ENCODE assay signal across 8 mouse cellular contexts in genomic region chr11:118248150-118249011, GRCm38 (mm10). TPM values are rescaled to one million over a fixed set of nuclear protein-coding genes. Genes with fewer than 3 reads are reported as not detected.
DNase-seq lines count a peak whose midpoint lies in the region; ATAC-seq and TF ChIP-seq lines count a peak whose summit lies in the region.

Cyth1 (minus strand) TSS chr11:118248592.

- peak; percentile 100 for DNase-seq in gastrocnemius, adult 8-10 months (ENCODE audit: low spot score in 2 of 2)
- DNase-seq in hindlimb bud, embryonic 11.5 days (ENCODE audit: extremely low spot score, low read depth, low spot score), result peak; percentile 96
- peak; percentile 96 to 98 for DNase-seq in left cerebral cortex, adult 8-10 months (ENCODE audit: low spot score in 2 of 2)
- DNase-seq in right cerebral cortex, postnatal 10 days (ENCODE audit: low spot score in 2 of 2), result peak; percentile 98 to 99
- DNase-seq in urinary bladder, postnatal 25 days (ENCODE audit: low spot score), result peak; percentile 100

- no peaks in the 10 kb centered on the region for H3K27me3 ChIP-seq in megakaryocyte, embryonic 14.5 days (replicated peaks)

- peak within 1 kb of the TSS; percentile 80 for H3K4me3 ChIP-seq in cortical plate, adult 2 months (ENCODE audit: insufficient read depth, low read length)
- H3K4me3 ChIP-seq in megakaryocyte, embryonic 14.5 days (replicated peaks), result peak within 1 kb of the TSS; percentile 98

- TF ChIP-seq CTCF in cortical plate, adult 2 months (IDR thresholded peaks at IDR 0.05; ENCODE audit: extremely low read depth, insufficient read depth, low read length), result no peak

- H3K4me1 ChIP-seq in cortical plate, adult 2 months (ENCODE audit: control insufficient read depth, insufficient read depth, low read length), result no peaks in the 10 kb centered on the region; the same call in 1 of the 2 replicates
- peaks cover 38% of the 10 kb centered on the region for H3K4me1 ChIP-seq in megakaryocyte, embryonic 14.5 days

- peak within 1 kb of the TSS; percentile 86 for H3K27ac ChIP-seq in cortical plate, adult 2 months (ENCODE audit: insufficient read depth, low read length)

- ATAC-seq in activated CD4-positive, CD25-positive, alpha-beta regulatory T cell, adult 4 months, result peak; percentile 79

- H3K9me3 ChIP-seq in megakaryocyte, embryonic 14.5 days, result no peaks in the 10 kb centered on the region

- no peaks in the 10 kb centered on the region for H3K36me3 ChIP-seq in megakaryocyte, embryonic 14.5 days (replicated peaks; ENCODE audit: low read length)

- TF ChIP-seq POLR2A in cortical plate, adult 2 months (IDR thresholded peaks at IDR 0.05; ENCODE audit: extremely low read depth, insufficient read depth, low read length), result peak; percentile 45

RNA-seq across cellular contexts. Expression of gene Cyth1, which starts in this region (rescaled TPM):
- polyA plus RNA-seq in activated CD4-positive, CD25-positive, alpha-beta regulatory T cell, adult 4 months (2017; shearing (Covaris generic)), result 10 to 100 TPM; 50.1 to 73.2 TPM
- 69.2 and 80.3 TPM in 2 replicates for polyA plus RNA-seq in cortical plate, adult 2 months (2012; rRNA removed)
- total RNA-seq in gastrocnemius, adult 8-10 months (2022), result 10 to 100 TPM; 26.6 to 38.4 (median 30.2) TPM
- total RNA-seq in left cerebral cortex, adult 8-10 months (2022), result 10 to 100 TPM; 62.7 to 77.3 (median 68.8) TPM
- 4.4 and 9.3 TPM in 2 replicates for polyA plus RNA-seq in megakaryocyte, embryonic 14.5 days (2012; ENCODE audit: insufficient read depth, low replicate concordance)

Comparison
In these comparisons a context has a peak if more than half of its experiments do, and no peak if none do; other contexts are left out.
1. Peak in every context shown above with its lines: DNase-seq, ATAC-seq, H3K4me3 ChIP-seq and H3K27ac ChIP-seq.